Mouse (Mus musculus) forebrain, embryonic 16.5 days (tissue): ENCODE measurements around the gene Dph1. TPM values are rescaled to one million over a fixed set of nuclear protein-coding genes. Genes with fewer than 3 reads are reported as not detected.

ENCODE experiments used
- ATAC-seq: fragments of 200-750 bp; cut with Nextera tagmentation; 2 replicates; pipeline ENCODE4 v1.8.0; 2017; ENCODE audit warnings: mild to moderate bottlenecking, moderate library complexity
- H3K27ac ChIP-seq: fragments of 300-500 bp; sonication (generic); 2 replicates; pipeline ENCODE4 v1.5.1; 2014; ENCODE audit warnings: low read length, control low read depth
- H3K27me3 ChIP-seq: fragments of 300-500 bp; sonication (generic); replicated peaks from 2 replicates; pipeline ENCODE4 v1.6.1; 2014; ENCODE audit warnings: low read length; ENCODE audit not compliant: control insufficient read depth, insufficient read depth
- H3K36me3 ChIP-seq: fragments of 300-500 bp; sonication (generic); 2 replicates; pipeline ENCODE4 v1.6.1; 2014; ENCODE audit not compliant: control insufficient read depth, insufficient read depth
- H3K4me1 ChIP-seq: fragments of 300-500 bp; sonication (generic); replicated peaks from 2 replicates; pipeline ENCODE4 v1.6.1; 2014; ENCODE audit warnings: low read length; ENCODE audit not compliant: control insufficient read depth, insufficient read depth
- H3K4me2 ChIP-seq: fragments of 300-500 bp; sonication (generic); 2 replicates; pipeline ENCODE4 v1.6.1; 2014; ENCODE audit warnings: mild to moderate bottlenecking, low read length, control low read depth
- H3K4me3 ChIP-seq: fragments of 300-500 bp; sonication (generic); replicated peaks from 2 replicates; pipeline ENCODE4 v1.5.1; 2014; ENCODE audit warnings: mild to moderate bottlenecking, low read length, control low read depth
- H3K9ac ChIP-seq: fragments of 300-500 bp; sonication (generic); replicated peaks from 2 replicates; pipeline ENCODE4 v1.6.1; 2014; ENCODE audit warnings: low read depth, low read length, control low read depth
- H3K9me3 ChIP-seq: fragments of 300-500 bp; sonication (generic); 2 replicates; pipeline ENCODE4 v1.6.1; 2016; ENCODE audit warnings: low read length; ENCODE audit not compliant: control insufficient read depth
- WGBS: fragments of 180-500 bp; shearing (Covaris S2); extraction: QIAGEN DNeasy Blood & Tissue Kit; methylation state at CpG from one replicate; pipeline ENCODE4 v1.1.7; 2014; 5-methylcytosine and 5-hydroxymethylcytosine counted together
- polyA plus RNA-seq: library from polyadenylated mRNA; unstranded; fragments of >200 nt; fragmentation: Nextera tagmentation; extraction: Ambion mirVana; gene quantifications from 2 replicates; pipeline ENCODE4 v1.2.1, GENCODE M21; 2015

The Dph1 gene
- polyA plus RNA-seq, 1 experiment from 2014 or later: 16.1 TPM

DNA sequence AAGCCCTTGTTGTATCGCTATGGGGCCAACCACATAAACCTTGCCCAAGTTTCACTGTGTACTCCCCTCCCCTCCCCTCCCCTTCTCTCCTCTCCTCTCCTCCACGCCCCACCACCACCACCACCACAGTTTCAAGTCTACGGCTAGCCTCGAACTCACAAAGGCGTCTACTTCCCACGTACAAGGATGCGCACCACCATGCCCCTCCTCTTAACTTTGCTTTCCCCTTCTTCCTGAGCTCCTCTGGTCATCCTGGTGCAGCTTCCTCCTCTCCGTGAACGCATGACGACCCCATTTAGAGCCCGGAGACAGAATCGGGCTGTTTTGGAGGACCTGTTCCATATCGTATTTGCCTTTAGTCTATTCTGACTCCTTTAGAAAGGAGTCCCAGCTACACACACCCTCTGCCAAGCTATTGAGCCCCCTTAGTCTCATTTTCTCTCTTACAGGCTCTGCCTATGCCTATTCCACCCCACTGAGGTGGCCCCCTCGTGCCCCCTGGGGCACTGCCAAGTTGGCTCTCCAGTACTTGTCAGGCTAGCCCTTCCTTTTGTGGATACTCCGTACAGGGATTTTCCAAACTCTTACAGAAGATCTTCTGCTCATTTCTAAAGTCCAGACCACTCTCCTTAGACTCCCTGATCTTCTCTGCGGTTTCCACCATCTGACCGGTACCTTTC, 19.7 kb downstream of the Dph1 start:
- no peaks in the 10 kb centered on the region for H3K9me3 ChIP-seq
- no peaks in the 10 kb centered on the region for H3K36me3 ChIP-seq
- no peak overlapping the region for H3K27ac ChIP-seq
- H3K4me2 ChIP-seq: peak overlapping the region; percentile 77; the same call in 1 of the 2 replicates
- H3K4me1 ChIP-seq: peaks cover 54% of the 10 kb centered on the region
- 5% methylated on average over 17 of the region's 17 CpGs for WGBS
- H3K9ac ChIP-seq: no peak overlapping the region
- ATAC-seq: no peak
- peaks cover 37% of the 10 kb centered on the region for H3K27me3 ChIP-seq
- H3K4me3 ChIP-seq: no peak overlapping the region

DNA sequence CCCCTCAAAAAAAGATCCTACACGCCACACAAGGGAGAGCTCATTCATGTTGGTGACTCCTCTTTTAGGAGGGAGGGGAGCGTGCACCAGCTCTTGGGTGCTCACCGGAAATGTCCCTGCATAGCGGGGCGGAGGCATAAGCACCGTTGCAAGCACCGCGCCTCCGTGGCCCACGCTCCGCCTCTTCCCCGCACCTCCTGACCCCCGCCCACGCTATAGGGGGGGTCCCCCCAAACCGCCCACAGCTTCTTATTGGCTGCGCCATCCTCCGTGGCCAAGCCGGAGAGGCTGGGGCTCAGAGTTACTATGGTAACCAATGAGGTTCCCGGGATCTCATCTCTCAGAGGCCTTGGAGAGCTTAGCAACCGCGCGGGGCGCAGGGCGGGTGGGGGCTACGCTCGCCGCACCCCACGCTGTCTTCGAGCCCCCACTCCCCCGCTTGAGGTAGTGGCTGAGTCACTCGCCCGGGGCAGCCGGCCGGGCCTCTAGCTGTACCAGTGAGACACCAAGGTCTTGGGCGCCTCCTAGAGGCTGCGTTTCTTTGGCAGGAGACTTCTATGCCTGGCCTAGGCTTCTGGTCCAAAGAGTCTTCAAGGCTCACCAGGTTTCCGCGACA, 20.8 kb downstream of the Dph1 start:
- Histone ChIP-seq H3K9ac (peak overlapping the region; percentile 42; the same call in 1 of the 2 replicates), H3K4me2 (peak overlapping the region; percentile 82), H3K36me3 (no peaks in the 10 kb centered on the region), H3K4me3 (peak overlapping the region; percentile 46), H3K27me3 (peaks cover 47% of the 10 kb centered on the region), H3K27ac (no peak overlapping the region), H3K4me1 (peaks cover 65% of the 10 kb centered on the region), H3K9me3 (no peaks in the 10 kb centered on the region; the same call in 1 of the 2 replicates)
- peak; percentile 69 for ATAC-seq
- WGBS: under 1% methylated on average over 37 of the region's 38 CpGs

DNA sequence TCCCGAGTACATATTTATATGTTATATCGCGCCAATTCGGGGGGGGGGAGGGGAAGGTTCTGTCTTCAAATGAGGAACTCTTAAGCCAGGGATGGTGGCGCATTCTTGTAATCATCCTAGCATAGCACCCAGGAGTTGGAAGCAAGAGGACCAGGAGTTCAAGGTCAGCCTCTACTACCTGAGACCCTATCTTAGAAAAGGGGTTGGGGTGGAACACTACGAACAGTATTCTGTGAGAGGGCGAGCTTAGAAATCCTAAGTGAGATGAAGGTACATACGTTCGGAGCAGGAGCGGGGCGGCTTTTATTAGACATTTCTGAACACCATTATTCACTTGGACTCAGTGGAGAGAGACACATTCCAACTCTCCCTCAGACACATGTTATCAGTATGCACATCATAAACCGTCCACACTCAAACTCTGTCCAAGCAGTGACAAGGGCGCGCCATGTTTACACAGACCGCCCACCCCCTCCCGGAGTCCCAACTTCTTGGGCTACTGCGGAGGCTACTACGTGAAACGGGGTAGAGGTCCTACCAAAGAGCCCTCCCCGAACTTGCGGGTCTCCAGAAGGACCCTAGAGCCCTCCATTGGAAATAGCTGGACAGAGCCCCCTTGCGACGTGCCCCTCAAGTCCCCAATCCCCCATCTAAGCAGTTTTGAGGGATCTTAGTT, 21.5 kb downstream of the Dph1 start, which contains the start of gene Hic1:
Gene Hic1 (minus strand): TSS at position 115 of the 676 bp plus-strand sequence.
- H3K36me3 ChIP-seq: no peaks in the 10 kb centered on the region
- no peak for ATAC-seq
- H3K27ac ChIP-seq: no peak within 1 kb of the TSS
- H3K9ac ChIP-seq: peak within 1 kb of the TSS; percentile 54
- peak within 1 kb of the TSS; percentile 46 for H3K4me3 ChIP-seq
- WGBS: 5% methylated on average over 23 of the region's 23 CpGs
- peaks cover 54% of the 10 kb centered on the region for H3K27me3 ChIP-seq
- H3K4me2 ChIP-seq: peak within 1 kb of the TSS; percentile 82
- no peaks in the 10 kb centered on the region; the same call in 1 of the 2 replicates for H3K9me3 ChIP-seq
- H3K4me1 ChIP-seq: peaks cover 65% of the 10 kb centered on the region

DNA sequence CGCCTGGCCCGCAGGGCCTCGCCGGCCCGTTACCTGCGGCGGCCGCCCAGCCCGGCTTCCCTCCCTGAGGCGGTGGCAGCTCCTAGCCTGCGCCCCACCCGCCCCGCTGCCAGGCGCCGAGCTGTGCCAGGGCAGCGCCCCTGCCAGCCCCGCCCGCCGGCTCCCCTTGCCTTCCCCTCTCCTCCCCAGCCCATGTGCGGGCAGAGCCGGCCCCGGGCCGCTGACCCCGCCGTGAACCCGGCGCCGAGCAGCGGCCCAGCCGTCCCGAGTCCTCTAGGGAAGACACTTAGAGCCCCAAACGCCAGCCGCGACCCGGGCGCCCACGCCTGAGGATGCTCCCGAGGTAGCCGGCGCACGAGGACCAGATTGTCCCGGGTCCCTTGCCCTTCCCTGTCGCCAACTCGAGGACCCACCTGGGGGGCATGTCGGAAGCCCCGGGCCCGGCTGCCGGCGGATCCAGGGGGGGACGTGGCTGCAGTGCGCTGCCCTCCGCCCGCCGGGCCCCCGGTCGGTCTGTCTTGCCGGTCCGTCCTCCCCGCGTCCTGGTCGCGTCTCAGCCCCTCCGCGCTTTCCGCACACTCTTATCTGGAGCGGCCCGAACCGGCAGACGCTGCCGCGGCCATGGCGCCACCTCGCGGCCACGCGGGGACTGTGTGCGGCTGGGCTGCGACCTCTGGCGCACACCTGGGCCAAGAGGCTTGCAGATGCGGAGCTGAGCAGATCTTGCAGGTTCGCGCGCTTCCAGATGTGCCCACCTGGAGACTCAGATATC, 22.3 kb downstream of the Dph1 start:
- Histone ChIP-seq H3K36me3 (no peaks in the 10 kb centered on the region), H3K4me2 (peak overlapping the region; percentile 82), H3K27ac (no peak overlapping the region), H3K4me1 (peaks cover 60% of the 10 kb centered on the region), H3K4me3 (peak overlapping the region; percentile 46), H3K9me3 (no peaks in the 10 kb centered on the region; the same call in 1 of the 2 replicates), H3K9ac (peak overlapping the region; percentile 54), H3K27me3 (peaks cover 61% of the 10 kb centered on the region)
- under 1% methylated on average over 75 of the region's 83 CpGs for WGBS
- 0 out of 2 replicates have a peak, but pooled peaks have one; percentile 11 for ATAC-seq

DNA sequence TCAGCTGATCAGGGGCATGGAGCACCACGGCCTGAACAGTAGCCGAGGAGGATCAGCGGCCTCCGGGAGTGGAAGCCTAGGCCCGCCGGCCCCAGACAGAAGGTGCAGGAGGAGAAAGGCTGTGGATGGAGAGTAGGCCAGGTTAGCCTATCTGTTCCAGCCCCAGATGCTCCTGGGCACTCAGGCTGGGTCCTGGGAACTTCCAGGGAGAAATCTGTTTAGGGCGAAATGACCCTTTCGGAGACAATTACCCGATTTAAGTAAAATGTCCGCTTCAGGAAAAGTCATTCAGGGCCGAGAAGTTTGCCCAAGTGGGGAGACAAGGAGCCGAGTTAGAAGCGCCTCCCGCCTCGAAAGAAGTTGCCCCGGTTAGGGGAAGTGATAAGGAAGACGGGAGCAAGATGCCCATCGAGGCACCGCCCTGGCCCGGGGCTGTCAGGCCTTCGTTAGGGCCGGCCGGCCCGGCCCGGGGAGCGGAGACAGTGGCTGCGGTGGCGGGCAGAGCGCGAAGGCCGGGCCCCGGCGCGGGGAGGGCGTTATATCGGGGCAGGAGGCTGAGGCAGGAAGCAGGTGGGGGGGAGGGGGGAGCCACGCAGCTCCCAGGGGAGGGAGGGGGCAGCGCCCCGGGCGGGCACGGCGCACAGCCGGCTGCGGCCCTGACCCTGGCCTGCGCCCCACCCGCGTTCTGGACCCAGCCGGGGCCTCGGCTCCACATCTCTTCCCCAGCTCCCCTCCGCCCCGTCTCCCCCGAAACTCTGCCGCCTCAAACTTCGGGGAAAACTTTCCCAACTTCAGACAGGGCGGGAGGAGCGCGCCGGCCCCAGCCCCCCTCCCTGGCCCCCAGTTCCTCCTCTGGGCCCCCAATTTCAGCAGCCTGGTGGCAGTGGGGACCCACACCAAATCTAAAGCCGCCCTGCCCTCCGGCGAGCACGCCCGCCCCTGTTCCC, 23.1 kb downstream of the Dph1 start:
- no peak overlapping the region for H3K27ac ChIP-seq
- 0 out of 2 replicates have a peak, but pooled peaks cover 2% of the 10 kb centered on the region for H3K36me3 ChIP-seq
- no peak for ATAC-seq
- WGBS: 3% methylated on average over 39 of the region's 63 CpGs
- H3K4me3 ChIP-seq: peak overlapping the region; percentile 46
- peak overlapping the region; percentile 54 for H3K9ac ChIP-seq
- peak overlapping the region; percentile 82 for H3K4me2 ChIP-seq
- peaks cover 57% of the 10 kb centered on the region for H3K4me1 ChIP-seq
- H3K27me3 ChIP-seq: peaks cover 67% of the 10 kb centered on the region
- H3K9me3 ChIP-seq: no peaks in the 10 kb centered on the region; the same call in 1 of the 2 replicates

DNA sequence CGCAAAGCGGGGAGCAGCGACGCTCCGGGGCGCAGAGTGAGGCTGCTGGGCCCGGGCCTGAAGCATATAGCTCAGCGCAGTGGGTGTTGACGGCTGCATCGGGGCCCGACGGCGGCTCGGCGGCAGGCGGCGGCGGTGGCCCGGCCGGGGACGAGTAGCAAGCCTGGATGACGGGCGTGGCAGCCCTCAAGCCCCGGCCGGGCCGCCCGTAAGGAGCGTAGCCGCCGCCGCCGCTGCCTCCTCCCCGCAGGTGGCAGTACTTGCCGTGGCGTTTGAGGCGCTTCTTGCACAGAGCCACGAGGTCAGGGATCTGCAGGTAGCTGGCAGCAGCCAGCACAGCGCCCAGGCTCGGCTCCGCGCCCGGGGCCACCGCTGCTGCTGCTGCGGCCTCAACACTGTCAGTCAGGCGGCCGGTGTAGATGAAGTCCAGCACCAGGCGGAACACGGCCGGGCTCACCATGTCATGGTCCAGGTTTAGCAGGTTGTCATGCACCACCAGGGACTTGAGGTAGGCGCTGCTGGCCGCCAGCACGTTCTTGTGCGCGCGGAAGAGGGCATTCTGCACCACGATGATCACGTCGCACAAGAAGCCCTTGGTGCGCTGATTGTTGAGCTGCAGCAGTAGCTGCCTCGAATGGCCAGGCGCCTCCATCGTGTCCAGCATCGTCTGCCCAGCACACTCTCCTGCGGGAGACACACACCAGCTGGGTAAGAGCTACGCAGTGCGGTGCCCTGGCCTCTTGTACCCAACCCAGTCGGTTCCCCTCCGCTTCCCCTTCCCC, 24.0 kb downstream of the Dph1 start:
- Histone ChIP-seq H3K4me1 (peaks cover 50% of the 10 kb centered on the region), H3K27ac (no peak overlapping the region), H3K4me2 (peak overlapping the region; percentile 39), H3K9ac (peak overlapping the region; percentile 42), H3K27me3 (peaks cover 67% of the 10 kb centered on the region), H3K9me3 (no peaks in the 10 kb centered on the region; the same call in 1 of the 2 replicates), H3K36me3 (0 out of 2 replicates have a peak, but pooled peaks cover 3% of the 10 kb centered on the region), H3K4me3 (peak overlapping the region; percentile 30)
- no peak for ATAC-seq
- 2% methylated on average over 62 of the region's 68 CpGs for WGBS

DNA sequence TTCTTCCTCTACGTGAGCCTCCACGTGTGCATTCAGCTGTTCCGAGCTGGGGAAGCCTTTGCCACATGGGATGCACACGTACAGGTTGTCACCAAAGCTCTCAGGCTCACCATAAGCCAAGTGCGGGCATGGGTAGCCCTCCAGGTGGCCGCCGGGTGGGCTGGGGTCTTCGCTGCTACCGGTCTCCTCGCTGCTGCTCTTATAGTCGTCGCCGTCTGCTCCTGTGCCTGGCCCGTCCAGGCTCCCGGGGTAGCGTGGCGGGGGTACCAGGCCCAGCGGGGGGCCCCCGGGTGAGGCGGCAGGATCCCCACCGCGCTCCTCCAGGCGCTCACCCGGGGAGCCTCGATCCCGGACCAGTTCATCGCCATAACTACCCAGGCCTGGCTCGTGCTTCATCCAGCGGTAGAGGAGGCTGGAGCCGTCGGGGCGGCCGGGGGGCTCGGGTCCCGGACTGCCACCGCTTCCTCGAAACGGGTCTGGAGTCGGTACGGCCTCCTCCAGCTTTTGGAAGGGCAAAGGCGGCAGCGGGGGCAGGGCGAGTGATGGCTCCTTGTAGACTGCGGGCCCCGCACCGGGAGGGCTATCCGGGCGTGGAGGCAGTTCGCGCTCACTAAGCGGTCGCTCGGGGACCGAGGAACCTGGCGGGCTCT, 24.7 kb downstream of the Dph1 start:
- Histone ChIP-seq H3K9ac (0 out of 2 replicates have a peak overlapping the region, but pooled peaks have one; percentile 32), H3K27me3 (peaks cover 64% of the 10 kb centered on the region)
- WGBS: 3% methylated on average over 50 of the region's 55 CpGs

More for the DNA sequence above, 24.7 kb downstream of the Dph1 start:
- Histone ChIP-seq H3K4me1 (peaks cover 47% of the 10 kb centered on the region), H3K36me3 (0 out of 2 replicates have a peak, but pooled peaks cover 3% of the 10 kb centered on the region), H3K4me3 (peak overlapping the region; percentile 30), H3K9me3 (no peaks in the 10 kb centered on the region; the same call in 1 of the 2 replicates), H3K27ac (no peak overlapping the region), H3K4me2 (peak overlapping the region; percentile 39)
- ATAC-seq: no peak
